8 mouse cellular contexts compared by ENCODE assay signal in genomic region chr5:90964316-90964715, GRCm38 (mm10). TPM values are rescaled to one million over a fixed set of nuclear protein-coding genes. Genes with fewer than 3 reads are reported as not detected.
DNase-seq lines count a peak whose midpoint lies in the region; ATAC-seq and TF ChIP-seq lines count a peak whose summit lies in the region.

No protein-coding gene starts in this region.

- WGBS in intestine, postnatal 0 days, result 79% methylated on average over 4 of the region's 4 CpGs
- WGBS in intestine, embryonic 15.5 days, result 67% methylated on average over 4 of the region's 4 CpGs
- 66% methylated on average over 4 of the region's 4 CpGs for WGBS in liver, postnatal 0 days (ENCODE audit: insufficient replicate concordance)

- no peak for TF ChIP-seq EP300 in liver, postnatal 0 days (IDR thresholded peaks at IDR 0.05; ENCODE audit: low read depth)

- no peak overlapping the region for H3K4me3 ChIP-seq in intestine, postnatal 0 days (ENCODE audit: low read depth, low read length)
- H3K4me3 ChIP-seq in intestine, embryonic 15.5 days (replicated peaks), result no peak overlapping the region
- no peak overlapping the region for H3K4me3 ChIP-seq in bone marrow macrophage, adult 2 months (ENCODE audit: insufficient read depth, low read length)
- H3K4me3 ChIP-seq in liver, postnatal 0 days (ENCODE audit: low read depth, low read length), result no peak overlapping the region

- no peak for ATAC-seq in intestine, postnatal 0 days
- no peak for ATAC-seq in intestine, embryonic 15.5 days
- ATAC-seq in liver, postnatal 0 days, result no peak

- TF ChIP-seq POLR2A in bone marrow macrophage, adult 2 months (IDR thresholded peaks at IDR 0.05; ENCODE audit: borderline replicate concordance, low read depth, low read length), result no peak

- peak; percentile 74 for TF ChIP-seq CTCF in intestine, postnatal 0 days (IDR thresholded peaks at IDR 0.05; ENCODE audit: low read depth)
- peak; percentile 45; the same call in 1 of the 2 replicates for TF ChIP-seq CTCF in bone marrow macrophage, adult 2 months (IDR thresholded peaks at IDR 0.05; ENCODE audit: low read depth, low read length)
- peak; percentile 70 for TF ChIP-seq CTCF in liver, postnatal 0 days (IDR thresholded peaks at IDR 0.05; ENCODE audit: low read depth)

- no peak overlapping the region for H3K9ac ChIP-seq in intestine, postnatal 0 days (ENCODE audit: low read depth, low read length)
- no peak overlapping the region for H3K9ac ChIP-seq in intestine, embryonic 15.5 days
- H3K9ac ChIP-seq in liver, postnatal 0 days (replicated peaks), result no peak overlapping the region

- no peaks in the 10 kb centered on the region for H3K9me3 ChIP-seq in intestine, postnatal 0 days (ENCODE audit: control insufficient read depth)
- H3K9me3 ChIP-seq in intestine, embryonic 15.5 days, result no peaks in the 10 kb centered on the region
- H3K9me3 ChIP-seq in liver, postnatal 0 days (ENCODE audit: low read length), result no peaks in the 10 kb centered on the region

- 0 out of 2 replicates have a peak, but pooled peaks cover 3% of the 10 kb centered on the region for H3K36me3 ChIP-seq in intestine, postnatal 0 days (ENCODE audit: control insufficient read depth, insufficient read depth)
- H3K36me3 ChIP-seq in intestine, embryonic 15.5 days, result no peaks in the 10 kb centered on the region
- H3K36me3 ChIP-seq in liver, postnatal 0 days (replicated peaks; ENCODE audit: insufficient read depth, low read length), result no peaks in the 10 kb centered on the region

- H3K27ac ChIP-seq in intestine, postnatal 0 days (ENCODE audit: low read depth, low read length), result no peak overlapping the region
- no peak overlapping the region for H3K27ac ChIP-seq in intestine, embryonic 15.5 days
- H3K27ac ChIP-seq in bone marrow macrophage, adult 2 months (ENCODE audit: insufficient read depth, low read depth, low read length), result no peak overlapping the region
- no peak overlapping the region for H3K27ac ChIP-seq in liver, postnatal 0 days (ENCODE audit: low read depth)

- H3K4me1 ChIP-seq in intestine, postnatal 0 days (replicated peaks; ENCODE audit: control insufficient read depth, insufficient read depth, low read length), result no peaks in the 10 kb centered on the region
- no peaks in the 10 kb centered on the region for H3K4me1 ChIP-seq in intestine, embryonic 15.5 days (replicated peaks)
- H3K4me1 ChIP-seq in bone marrow macrophage, adult 2 months (ENCODE audit: control insufficient read depth, insufficient read depth, low read length), result peaks cover 18% of the 10 kb centered on the region
- no peaks in the 10 kb centered on the region for H3K4me1 ChIP-seq in liver, postnatal 0 days (ENCODE audit: insufficient read depth)

- H3K4me2 ChIP-seq in intestine, postnatal 0 days (replicated peaks; ENCODE audit: low read depth), result no peak overlapping the region
- no peak overlapping the region for H3K4me2 ChIP-seq in intestine, embryonic 15.5 days (replicated peaks)
- no peak overlapping the region for H3K4me2 ChIP-seq in liver, postnatal 0 days (ENCODE audit: low read depth, low read length)

- no peaks in the 10 kb centered on the region for H3K27me3 ChIP-seq in intestine, postnatal 0 days (replicated peaks; ENCODE audit: control insufficient read depth, insufficient read depth, low read length)
- H3K27me3 ChIP-seq in intestine, embryonic 15.5 days (replicated peaks), result no peaks in the 10 kb centered on the region
- no peaks in the 10 kb centered on the region for H3K27me3 ChIP-seq in liver, postnatal 0 days (ENCODE audit: insufficient read depth, low read length)

- peak; percentile 58 for DNase-seq in ES-CJ7 (ENCODE audit: low read depth, low spot score)
- DNase-seq in liver, postnatal 0 days, result peak; percentile 47
- DNase-seq in thymus, postnatal 36 days, result peak; percentile 19
- no peak for DNase-seq in frontal cortex, postnatal 10 days (ENCODE audit: low spot score in 2 of 2)
- no peak for DNase-seq in layer of hippocampus, adult 8-10 months (ENCODE audit: low spot score in 2 of 2)

RNA-seq across cellular contexts. Expression of gene Mthfd2l, which starts 33.4 kb away (rescaled TPM):
- 33.9 TPM in 2 replicates for polyA plus RNA-seq in intestine, postnatal 0 days (2015; fragmentation: Nextera tagmentation; extraction: Ambion mirVana)
- polyA plus RNA-seq in intestine, embryonic 15.5 days (2015; fragmentation: Nextera tagmentation; extraction: Ambion mirVana), result 37.1 and 46.2 TPM in 2 replicates
- polyA plus RNA-seq in bone marrow macrophage, adult 2 months (2012; ENCODE audit: insufficient read depth, insufficient read length, missing spikeins), result 8.1 and 9.0 TPM in 2 replicates
- 8.3 and 9.5 TPM in 2 replicates for polyA plus RNA-seq in liver, postnatal 0 days (2015; fragmentation: Nextera tagmentation; extraction: Ambion mirVana)
- total RNA-seq in layer of hippocampus, adult 8-10 months (2022), result 10 to 100 TPM; 14.6 to 24.1 (median 17.4) TPM

Comparison
In these comparisons a context has a peak if more than half of its experiments do, and no peak if none do; other contexts are left out.
1. DNase-seq: peak in ES-CJ7 (single experiment), liver, postnatal 0 days (single experiment) and thymus, postnatal 36 days (2 of 2); none in frontal cortex, postnatal 10 days (0 of 2) and layer of hippocampus, adult 8-10 months (0 of 2).
2. Peak in every context shown above with its lines, with median percentiles within 50 percentile points of each other: CTCF ChIP-seq.